Mouse (Mus musculus) WW6 (cell line): Measurements from ENCODE around the gene Plppr2.

ENCODE experiments used
- DNase-seq: peaks from one replicate; pipeline ENCODE4 v3.0.0-alpha.2; 2013; ENCODE audit warnings: low read depth, low spot score

Gene Plppr2

GRCm38 (mm10) chr9:21936692-21937570, at the start of gene Plppr2:
Gene Plppr2, plus strand, starts transcription at chr9:21937033.
- peak; percentile 90 for DNase-seq

GRCm38 (mm10) chr9:21889229-21889628, 47.6 kb upstream of the Plppr2 start:
- DNase-seq = no peak

GRCm38 (mm10) chr9:21901223-21901820, 35.5 kb upstream of the Plppr2 start:
- DNase-seq = no peak

- DNase-seq = no peak
Observed at GRCm38 (mm10) chr9:21904031-21904430, 32.8 kb upstream of the Plppr2 start.

- DNase-seq = no peak
Observed at GRCm38 (mm10) chr9:21908216-21908615, 28.6 kb upstream of the Plppr2 start.

GRCm38 (mm10) chr9:21909474-21910223, 27.2 kb upstream of the Plppr2 start:
- DNase-seq = no peak

GRCm38 (mm10) chr9:21916851-21917492, 19.9 kb upstream of the Plppr2 start:
- no peak for DNase-seq

GRCm38 (mm10) chr9:21917493-21918034, 19.3 kb upstream of the Plppr2 start:
- no peak for DNase-seq

- peak; percentile 97 for DNase-seq
Observed at GRCm38 (mm10) chr9:21918035-21918592, 18.7 kb upstream of the Plppr2 start, which contains the start of gene Rab3d. Gene Rab3d, minus strand, starts transcription at chr9:21918192.

- no peak for DNase-seq
Observed at GRCm38 (mm10) chr9:21918692-21919384, 18.0 kb upstream of the Plppr2 start.

GRCm38 (mm10) chr9:21923036-21923435, 13.8 kb upstream of the Plppr2 start:
- no peak for DNase-seq

GRCm38 (mm10) chr9:21923490-21924098, 13.2 kb upstream of the Plppr2 start:
- no peak for DNase-seq

GRCm38 (mm10) chr9:21924099-21924493, 12.7 kb upstream of the Plppr2 start:
- DNase-seq = no peak

- DNase-seq = no peak
Observed at GRCm38 (mm10) chr9:21925034-21925433, 11.8 kb upstream of the Plppr2 start.

- DNase-seq = no peak
Observed at GRCm38 (mm10) chr9:21925506-21925905, 11.3 kb upstream of the Plppr2 start.

GRCm38 (mm10) chr9:21926155-21926554, 10.7 kb upstream of the Plppr2 start:
- DNase-seq = no peak

- DNase-seq = no peak
Observed at GRCm38 (mm10) chr9:21926784-21927183, 10.0 kb upstream of the Plppr2 start.

- peak; percentile 96 for DNase-seq
Observed at GRCm38 (mm10) chr9:21927208-21927753, 9.6 kb upstream of the Plppr2 start, which contains the start of the genes Ccdc159 and Tmem205. Gene Ccdc159, plus strand, starts transcription at chr9:21927471. Gene Tmem205, minus strand, starts transcription at chr9:21927556.

GRCm38 (mm10) chr9:21929208-21929607, 7.6 kb upstream of the Plppr2 start:
- no peak for DNase-seq

GRCm38 (mm10) chr9:21932006-21932405, 4.8 kb upstream of the Plppr2 start:
- no peak for DNase-seq
